Mouse (Mus musculus) liver, embryonic 13.5 days (tissue): ENCODE measurements around the gene Nacad. TPM values are rescaled to one million over a fixed set of nuclear protein-coding genes. Genes with fewer than 3 reads are reported as not detected.
A peak's percentile ranks its signal among the peaks of the same experiment; 100 is the strongest.

ENCODE experiments used
- ATAC-seq: fragments of 200-750 bp; cut with Nextera tagmentation; 2 replicates; pipeline ENCODE4 v1.8.0; 2017; ENCODE audit warnings: low read depth, mild to moderate bottlenecking, moderate number of reproducible peaks, moderate library complexity
- DNase-seq: peaks from one replicate; pipeline ENCODE4 v3.0.0; 2022
- H3K27ac ChIP-seq: fragments of 300-500 bp; sonication (generic); 2 replicates; pipeline ENCODE4 v1.5.1; 2015; ENCODE audit warnings: moderate library complexity, mild to moderate bottlenecking, inconsistent platforms
- H3K27me3 ChIP-seq: fragments of 300-500 bp; sonication (generic); 2 replicates; pipeline ENCODE4 v1.6.1; 2015; ENCODE audit warnings: mild to moderate bottlenecking, inconsistent platforms
- H3K36me3 ChIP-seq: fragments of 300-500 bp; sonication (generic); 2 replicates; pipeline ENCODE4 v1.6.1; 2015; ENCODE audit warnings: mild to moderate bottlenecking, inconsistent platforms
- H3K4me1 ChIP-seq: fragments of 300-500 bp; sonication (generic); replicated peaks from 2 replicates; pipeline ENCODE4 v1.6.1; 2015; ENCODE audit warnings: inconsistent platforms
- H3K4me2 ChIP-seq: fragments of 300-500 bp; sonication (generic); 2 replicates; pipeline ENCODE4 v1.6.1; 2015; ENCODE audit warnings: inconsistent platforms, mild to moderate bottlenecking, moderate library complexity
- H3K4me3 ChIP-seq: fragments of 300-500 bp; sonication (generic); replicated peaks from 2 replicates; pipeline ENCODE4 v1.5.1; 2015; ENCODE audit warnings: mild to moderate bottlenecking, inconsistent platforms
- H3K9ac ChIP-seq: fragments of 300-500 bp; sonication (generic); 2 replicates; pipeline ENCODE4 v1.6.1; 2015; ENCODE audit warnings: mild to moderate bottlenecking, inconsistent platforms
- H3K9me3 ChIP-seq: fragments of 300-500 bp; sonication (generic); replicated peaks from 2 replicates; pipeline ENCODE4 v1.6.1; 2016; ENCODE audit warnings: inconsistent platforms
- WGBS: fragments of 180-500 bp; shearing (Covaris S2); methylation state at CpG from one replicate; pipeline ENCODE4 v1.1.7; 2015; ENCODE audit not compliant: insufficient replicate concordance; 5-methylcytosine and 5-hydroxymethylcytosine counted together
- polyA plus RNA-seq: library from polyadenylated mRNA; unstranded; fragments of >200 nt; fragmentation: Nextera tagmentation; extraction: Ambion mirVana; gene quantifications from 2 replicates; pipeline ENCODE4 v1.2.1, GENCODE M21; 2015

Gene Nacad
- polyA plus RNA-seq, 1 experiment from 2014 or later, result 5.7 TPM

- no peaks in the 10 kb centered on the region for H3K9me3 ChIP-seq
- DNase-seq (no peak), ATAC-seq (no peak)
- H3K36me3 ChIP-seq, result peaks cover 21% of the 10 kb centered on the region
- WGBS, result 52% methylated on average over 4 of the region's 4 CpGs
- H3K4me2 ChIP-seq, result peak overlapping the region; percentile 14; the same call in 1 of the 2 replicates
- H3K9ac ChIP-seq, result peak overlapping the region; percentile 22; the same call in 1 of the 2 replicates
- no peak overlapping the region for H3K4me3 ChIP-seq
- peak overlapping the region; percentile 90 for H3K27ac ChIP-seq
- peaks cover 51% of the 10 kb centered on the region for H3K4me1 ChIP-seq
- no peaks in the 10 kb centered on the region for H3K27me3 ChIP-seq
These were observed 21.9 kb upstream of the Nacad start for GRCm38 (mm10) chr11:6627731-6628130.

GRCm38 (mm10) chr11:6626388-6626772, 20.5 kb upstream of the Nacad start:
- 5% methylated on average over 16 of the region's 16 CpGs for WGBS
- Histone ChIP-seq H3K27ac (peak overlapping the region; percentile 90), H3K36me3 (peaks cover 35% of the 10 kb centered on the region), H3K9me3 (no peaks in the 10 kb centered on the region), H3K4me1 (peaks cover 56% of the 10 kb centered on the region), H3K9ac (peak overlapping the region; percentile 81), H3K4me3 (peak overlapping the region; percentile 83), H3K27me3 (no peaks in the 10 kb centered on the region), H3K4me2 (peak overlapping the region; percentile 71)
- DNase-seq (no peak), ATAC-seq (peak; percentile 24)

GRCm38 (mm10) chr11:6625478-6626387, 19.9 kb upstream of the Nacad start, which contains the start of gene Tbrg4:
Tbrg4 (minus strand) TSS chr11:6626067.
- H3K4me2 ChIP-seq, result peak within 1 kb of the TSS; percentile 71
- DNase-seq (peak; percentile 84), ATAC-seq (peak; percentile 88)
- no peaks in the 10 kb centered on the region for H3K9me3 ChIP-seq
- H3K9ac ChIP-seq, result peak within 1 kb of the TSS; percentile 81
- peaks cover 41% of the 10 kb centered on the region for H3K36me3 ChIP-seq
- WGBS, result under 1% methylated on average over 66 of the region's 66 CpGs
- H3K4me3 ChIP-seq, result peak within 1 kb of the TSS; percentile 83
- H3K4me1 ChIP-seq, result peaks cover 56% of the 10 kb centered on the region
- H3K27ac ChIP-seq, result peak within 1 kb of the TSS; percentile 90
- no peaks in the 10 kb centered on the region for H3K27me3 ChIP-seq

GRCm38 (mm10) chr11:6624619-6625382, 18.9 kb upstream of the Nacad start:
- WGBS, result 25% methylated on average over 14 of the region's 14 CpGs
- peaks cover 51% of the 10 kb centered on the region for H3K36me3 ChIP-seq
- DNase-seq (no peak), ATAC-seq (no peak)
- H3K4me3 ChIP-seq, result peak overlapping the region; percentile 83
- H3K27ac ChIP-seq, result peak overlapping the region; percentile 90
- H3K4me2 ChIP-seq, result peak overlapping the region; percentile 71
- H3K4me1 ChIP-seq, result peaks cover 56% of the 10 kb centered on the region
- no peaks in the 10 kb centered on the region for H3K27me3 ChIP-seq
- peak overlapping the region; percentile 81 for H3K9ac ChIP-seq
- no peaks in the 10 kb centered on the region for H3K9me3 ChIP-seq

- Histone ChIP-seq H3K4me2 (peak overlapping the region; percentile 71), H3K9me3 (no peaks in the 10 kb centered on the region), H3K27ac (peak overlapping the region; percentile 90), H3K4me1 (peaks cover 54% of the 10 kb centered on the region), H3K27me3 (no peaks in the 10 kb centered on the region), H3K9ac (peak overlapping the region; percentile 81), H3K4me3 (peak overlapping the region; percentile 83), H3K36me3 (peaks cover 62% of the 10 kb centered on the region)
- WGBS, result 39% methylated on average over 10 of the region's 10 CpGs
- ATAC-seq (no peak), DNase-seq (no peak)
These were observed 17.9 kb upstream of the Nacad start for GRCm38 (mm10) chr11:6623704-6624103.

GRCm38 (mm10) chr11:6615250-6616205, 9.7 kb upstream of the Nacad start:
- 71% methylated on average over 12 of the region's 12 CpGs for whole genome bisulfite sequencing

GRCm38 (mm10) chr11:6605021-6605481, 802 bp downstream of the Nacad start:
- 22% methylated on average over 13 of the region's 13 CpGs for WGBS
- Histone ChIP-seq H3K9ac (no peak overlapping the region), H3K27ac (no peak overlapping the region), H3K27me3 (peaks cover 61% of the 10 kb centered on the region), H3K4me1 (peaks cover 41% of the 10 kb centered on the region), H3K4me3 (peak overlapping the region; percentile 34), H3K36me3 (no peaks in the 10 kb centered on the region), H3K4me2 (peak overlapping the region; percentile 49), H3K9me3 (no peaks in the 10 kb centered on the region)
- ATAC-seq (no peak), DNase-seq (no peak)

More at GRCm38 (mm10) chr11:6615250-6616205, 9.7 kb upstream of the Nacad start:
- H3K27ac ChIP-seq, result no peak overlapping the region
- H3K9ac ChIP-seq, result no peak overlapping the region
- H3K27me3 ChIP-seq, result no peaks in the 10 kb centered on the region
- no peak overlapping the region for H3K4me2 ChIP-seq
- no peak overlapping the region for H3K4me3 ChIP-seq
- H3K9me3 ChIP-seq, result no peaks in the 10 kb centered on the region
- no peaks in the 10 kb centered on the region for H3K4me1 ChIP-seq
- peaks cover 96% of the 10 kb centered on the region for H3K36me3 ChIP-seq
- ATAC-seq, result 0 out of 2 replicates have a peak, but pooled peaks have one; percentile 13
- no peak for DNase-seq

GRCm38 (mm10) chr11:6604604-6604936, 1.3 kb downstream of the Nacad start:
- H3K27me3 ChIP-seq, result peaks cover 61% of the 10 kb centered on the region
- DNase-seq, result no peak
- H3K4me3 ChIP-seq, result no peak overlapping the region
- H3K36me3 ChIP-seq, result no peaks in the 10 kb centered on the region
- ATAC-seq, result no peak
- H3K27ac ChIP-seq, result no peak overlapping the region
- no peak overlapping the region for H3K4me2 ChIP-seq
- H3K4me1 ChIP-seq, result peaks cover 45% of the 10 kb centered on the region
- no peak overlapping the region for H3K9ac ChIP-seq
- H3K9me3 ChIP-seq, result no peaks in the 10 kb centered on the region

- DNase-seq, result no peak
- no peak overlapping the region for H3K4me3 ChIP-seq
- no peaks in the 10 kb centered on the region for H3K9me3 ChIP-seq
- H3K36me3 ChIP-seq, result no peaks in the 10 kb centered on the region
- no peak overlapping the region for H3K27ac ChIP-seq
- H3K4me1 ChIP-seq, result peaks cover 51% of the 10 kb centered on the region
- ATAC-seq, result no peak
- no peak overlapping the region for H3K4me2 ChIP-seq
- peaks cover 61% of the 10 kb centered on the region for H3K27me3 ChIP-seq
- WGBS, result 29% methylated on average over 12 of the region's 12 CpGs
- H3K9ac ChIP-seq, result no peak overlapping the region
These were observed 1.8 kb downstream of the Nacad start for GRCm38 (mm10) chr11:6603887-6604603.

GRCm38 (mm10) chr11:6603224-6603623, 2.6 kb downstream of the Nacad start:
- H3K9ac ChIP-seq, result no peak overlapping the region
- DNase-seq (no peak), ATAC-seq (no peak)
- H3K4me1 ChIP-seq, result peaks cover 59% of the 10 kb centered on the region
- H3K9me3 ChIP-seq, result no peaks in the 10 kb centered on the region
- H3K27ac ChIP-seq, result no peak overlapping the region
- peaks cover 61% of the 10 kb centered on the region for H3K27me3 ChIP-seq
- H3K4me2 ChIP-seq, result no peak overlapping the region
- peaks cover 3% of the 10 kb centered on the region; the same call in 1 of the 2 replicates for H3K36me3 ChIP-seq
- 76% methylated on average over 9 of the region's 9 CpGs for WGBS
- no peak overlapping the region for H3K4me3 ChIP-seq
